Mouse (Mus musculus) forebrain, embryonic 14.5 days (tissue): Measurements from ENCODE around the gene Fcrla. TPM values are rescaled to one million over a fixed set of nuclear protein-coding genes. Genes with fewer than 3 reads are reported as not detected.
A peak's percentile ranks its signal among the peaks of the same experiment; 100 is the strongest.

ENCODE experiments used
- ATAC-seq: fragments of 200-750 bp; cut with Nextera tagmentation; 2 replicates; pipeline ENCODE4 v1.8.0; 2017; ENCODE audit warnings: mild to moderate bottlenecking, moderate library complexity
- DNase-seq: peaks from one replicate; pipeline ENCODE4 v3.0.0-alpha.2; 2015; ENCODE audit warnings: low spot score
- H3K27ac ChIP-seq: fragments of 300-500 bp; sonication (generic); 2 replicates; pipeline ENCODE4 v1.5.1; 2014; ENCODE audit warnings: low read depth, mild to moderate bottlenecking, control low read depth, low read length, moderate library complexity
- H3K27me3 ChIP-seq: fragments of 300-500 bp; sonication (generic); replicated peaks from 2 replicates; pipeline ENCODE4 v1.6.1; 2014; ENCODE audit warnings: low read length, control low read depth, mixed read lengths; ENCODE audit not compliant: control insufficient read depth, insufficient read depth
- H3K36me3 ChIP-seq: fragments of 300-500 bp; sonication (generic); 2 replicates; pipeline ENCODE4 v1.6.1; 2014; ENCODE audit warnings: low read length, control low read depth; ENCODE audit not compliant: control insufficient read depth, insufficient read depth
- H3K4me1 ChIP-seq: fragments of 300-500 bp; sonication (generic); 2 replicates; pipeline ENCODE4 v1.6.1; 2014; ENCODE audit warnings: antibody characterized with exemption, low read length, control low read depth; ENCODE audit not compliant: control insufficient read depth, insufficient read depth
- H3K4me2 ChIP-seq: fragments of 300-500 bp; sonication (generic); 2 replicates; pipeline ENCODE4 v1.6.1; 2014; ENCODE audit warnings: mild to moderate bottlenecking, control low read depth, low read length
- H3K4me3 ChIP-seq: fragments of 300-500 bp; sonication (generic); 2 replicates; pipeline ENCODE4 v1.5.1; 2014; ENCODE audit warnings: low read depth, low read length, control low read depth
- H3K9ac ChIP-seq: fragments of 300-500 bp; sonication (generic); 2 replicates; pipeline ENCODE4 v1.6.1; 2014; ENCODE audit warnings: mild to moderate bottlenecking, low read length, control low read depth, moderate library complexity
- H3K9me3 ChIP-seq: fragments of 300-500 bp; sonication (generic); replicated peaks from 2 replicates; pipeline ENCODE4 v1.6.1; 2016; ENCODE audit warnings: low read length, control low read depth, mixed read lengths; ENCODE audit not compliant: control insufficient read depth
- WGBS: fragments of 180-500 bp; shearing (Covaris S2); extraction: QIAGEN DNeasy Blood & Tissue Kit; methylation state at CpG from one replicate; pipeline ENCODE4 v1.1.7; 2014; 5-methylcytosine and 5-hydroxymethylcytosine counted together
- polyA plus RNA-seq: library from polyadenylated mRNA; unstranded; fragments of >200 nt; fragmentation: Nextera tagmentation; extraction: Ambion mirVana; gene quantifications from 2 replicates; pipeline ENCODE4 v1.2.1, GENCODE M21; 2014

Fcrla gene
- polyA plus RNA-seq, 1 experiment from 2014 or later: not detected

DNA sequence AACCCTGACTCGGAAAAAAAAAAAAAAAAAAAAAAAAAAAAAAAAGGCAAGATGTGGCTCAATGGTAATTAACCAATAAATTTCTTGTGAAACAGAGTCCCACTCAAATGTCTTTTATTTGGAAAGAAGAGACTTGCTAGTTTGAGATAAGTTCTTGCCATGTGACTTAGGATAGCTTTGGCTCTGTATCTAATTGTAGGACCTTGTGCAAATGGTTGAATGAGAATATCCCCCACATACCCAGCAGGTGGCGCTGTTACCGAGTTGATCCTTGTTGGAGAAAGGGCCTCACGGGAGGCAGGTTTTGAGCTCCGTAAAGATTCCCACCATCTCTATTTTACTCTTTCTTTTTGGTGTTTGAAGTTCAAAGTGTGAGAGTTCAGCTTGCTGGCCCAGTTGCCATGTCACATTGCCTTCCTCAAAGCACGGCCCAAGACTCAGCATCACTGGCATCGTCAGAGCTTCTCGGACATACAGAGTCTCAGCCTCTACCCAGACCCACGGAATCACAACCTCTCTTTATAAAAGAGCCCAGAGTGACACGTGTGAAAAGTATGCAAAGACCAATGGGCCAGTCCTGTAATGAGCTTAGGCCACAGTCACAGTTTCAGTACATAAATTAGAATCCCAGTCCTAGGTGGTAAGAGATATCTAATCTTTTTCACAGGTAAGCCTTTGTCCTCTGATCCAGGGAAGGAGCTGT, 25.7 kb downstream of the Fcrla start:
- H3K9me3 ChIP-seq: no peaks in the 10 kb centered on the region
- H3K4me1 ChIP-seq: no peaks in the 10 kb centered on the region
- ATAC-seq (peak; percentile 70), DNase-seq (peak; percentile 87)
- peak overlapping the region; percentile 25; the same call in 1 of the 2 replicates for H3K4me2 ChIP-seq
- peaks cover 13% of the 10 kb centered on the region; the same call in 1 of the 2 replicates for H3K27me3 ChIP-seq
- 34% methylated on average over 10 of the region's 10 CpGs for WGBS
- H3K36me3 ChIP-seq: no peaks in the 10 kb centered on the region
- H3K27ac ChIP-seq: no peak overlapping the region
- no peak overlapping the region for H3K4me3 ChIP-seq
- no peak overlapping the region for H3K9ac ChIP-seq

DNA sequence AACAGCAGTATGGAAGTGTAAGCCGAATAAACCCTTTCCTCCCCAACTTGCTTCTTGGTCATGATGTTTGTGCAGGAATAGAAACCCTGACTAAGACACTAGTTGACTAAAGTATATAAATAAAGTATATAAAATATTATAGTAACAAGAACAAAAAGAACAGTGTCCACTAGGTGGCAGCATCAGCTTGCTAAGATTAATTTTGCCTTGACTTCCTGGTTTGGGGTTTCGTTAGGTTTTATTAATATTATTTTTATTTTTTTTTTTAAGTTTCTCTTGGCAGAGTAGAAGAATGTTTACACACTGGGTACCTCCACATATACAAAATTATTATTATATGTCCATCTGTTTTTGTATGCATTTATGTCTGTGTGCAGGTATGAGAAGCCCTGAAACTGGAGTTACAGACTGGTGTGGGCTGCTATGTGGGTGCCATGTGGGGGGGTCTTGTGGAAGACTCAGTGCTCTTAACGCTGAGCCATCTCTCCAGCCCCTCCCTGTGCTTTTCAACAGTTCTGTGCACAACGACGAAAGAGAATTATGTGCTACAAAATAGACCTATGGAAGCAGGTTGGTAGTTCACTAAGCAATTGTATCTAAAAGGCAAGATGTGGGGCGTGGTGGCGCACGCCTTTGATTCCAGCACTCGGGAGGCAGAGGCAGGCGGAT, 26.4 kb downstream of the Fcrla start:
- WGBS: 37% methylated on average over 10 of the region's 10 CpGs
- H3K27me3 ChIP-seq: 0 out of 2 replicates have a peak, but pooled peaks cover 8% of the 10 kb centered on the region
- no peaks in the 10 kb centered on the region for H3K4me1 ChIP-seq
- H3K9me3 ChIP-seq: no peaks in the 10 kb centered on the region
- no peak overlapping the region for H3K27ac ChIP-seq
- H3K36me3 ChIP-seq: no peaks in the 10 kb centered on the region
- H3K4me3 ChIP-seq: no peak overlapping the region
- no peak overlapping the region for H3K9ac ChIP-seq
- peak; percentile 34; the same call in 1 of the 2 replicates for ATAC-seq
- H3K4me2 ChIP-seq: no peak overlapping the region
- peak; percentile 82 for DNase-seq

DNA sequence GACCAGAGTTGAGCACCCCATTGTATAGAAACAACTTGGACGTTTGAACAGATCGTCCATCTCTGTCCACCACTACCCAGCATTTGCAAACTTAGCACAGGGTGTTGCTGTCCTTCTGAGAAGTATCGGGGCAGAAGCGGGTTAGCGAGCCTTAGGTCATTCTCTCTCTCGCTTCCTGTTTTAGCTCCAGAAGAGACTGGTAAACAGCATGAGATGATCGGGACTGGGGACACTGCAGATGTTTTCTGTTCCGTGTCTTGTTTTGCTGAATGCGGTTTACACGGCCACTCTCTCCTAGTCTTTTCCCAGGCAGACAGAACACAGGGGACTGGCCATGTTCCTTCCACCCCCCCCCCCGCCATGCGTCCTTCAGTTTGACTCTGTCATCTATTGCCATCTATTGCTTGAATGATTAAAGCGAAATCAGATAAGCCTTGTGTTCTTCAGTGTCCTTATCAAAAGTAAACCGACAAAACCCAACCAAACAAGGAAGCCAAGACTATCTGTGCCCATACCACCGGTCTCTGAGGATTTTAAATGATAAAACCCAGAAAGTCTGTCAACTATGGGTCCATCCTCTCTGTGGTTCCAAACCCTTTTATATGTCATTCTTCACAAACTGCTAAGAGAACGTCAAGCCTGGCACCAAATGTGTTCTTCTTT, 28.8 kb downstream of the Fcrla start:
- 84% methylated on average over 16 of the region's 16 CpGs for whole genome bisulfite sequencing
- ATAC-seq: no peak
- no peaks in the 10 kb centered on the region for H3K9me3 ChIP-seq
- no peaks in the 10 kb centered on the region for H3K36me3 ChIP-seq
- no peak overlapping the region for H3K4me2 ChIP-seq
- H3K27ac ChIP-seq: no peak overlapping the region
- no peak overlapping the region for H3K4me3 ChIP-seq
- H3K4me1 ChIP-seq: no peaks in the 10 kb centered on the region
- no peak overlapping the region for H3K9ac ChIP-seq
- 0 out of 2 replicates have a peak, but pooled peaks cover 3% of the 10 kb centered on the region for H3K27me3 ChIP-seq
- DNase-seq: no peak

DNA sequence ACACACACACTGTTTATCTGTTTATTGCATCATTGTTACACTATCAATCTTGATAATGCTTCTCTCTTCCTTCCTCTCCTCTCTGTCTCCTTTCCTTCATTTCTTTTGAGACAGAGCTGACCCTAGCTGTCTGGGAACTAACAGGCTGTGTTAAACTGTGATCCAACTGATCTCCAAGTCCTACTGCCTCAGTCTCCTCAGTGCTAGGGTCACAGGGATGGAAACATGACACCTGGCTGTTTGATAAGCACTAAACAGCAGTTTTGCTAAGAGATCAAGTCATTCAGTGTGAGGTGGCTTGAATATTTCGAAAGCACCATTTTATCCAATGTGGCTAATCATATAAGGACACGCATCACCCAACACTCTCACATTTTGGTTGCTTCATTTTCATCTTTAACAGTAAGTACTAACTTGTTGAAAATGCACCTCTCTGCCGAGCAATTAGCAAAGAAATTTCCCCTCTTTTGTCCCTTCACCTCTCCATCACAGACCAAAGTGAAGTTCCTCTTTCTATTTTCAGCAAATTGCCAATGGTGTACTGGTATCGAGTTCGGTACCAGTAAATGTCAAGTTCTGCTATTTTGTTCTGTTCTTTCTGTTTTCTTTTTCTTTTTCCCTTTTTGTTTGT, 30.6 kb downstream of the Fcrla start:
- no peak overlapping the region for H3K27ac ChIP-seq
- DNase-seq (no peak), ATAC-seq (no peak)
- WGBS: 87% methylated on average over 5 of the region's 5 CpGs
- H3K4me3 ChIP-seq: no peak overlapping the region
- no peaks in the 10 kb centered on the region for H3K4me1 ChIP-seq
- no peak overlapping the region for H3K4me2 ChIP-seq
- H3K9ac ChIP-seq: no peak overlapping the region
- 0 out of 2 replicates have a peak, but pooled peaks cover 3% of the 10 kb centered on the region for H3K27me3 ChIP-seq
- no peaks in the 10 kb centered on the region for H3K36me3 ChIP-seq
- no peaks in the 10 kb centered on the region for H3K9me3 ChIP-seq

DNA sequence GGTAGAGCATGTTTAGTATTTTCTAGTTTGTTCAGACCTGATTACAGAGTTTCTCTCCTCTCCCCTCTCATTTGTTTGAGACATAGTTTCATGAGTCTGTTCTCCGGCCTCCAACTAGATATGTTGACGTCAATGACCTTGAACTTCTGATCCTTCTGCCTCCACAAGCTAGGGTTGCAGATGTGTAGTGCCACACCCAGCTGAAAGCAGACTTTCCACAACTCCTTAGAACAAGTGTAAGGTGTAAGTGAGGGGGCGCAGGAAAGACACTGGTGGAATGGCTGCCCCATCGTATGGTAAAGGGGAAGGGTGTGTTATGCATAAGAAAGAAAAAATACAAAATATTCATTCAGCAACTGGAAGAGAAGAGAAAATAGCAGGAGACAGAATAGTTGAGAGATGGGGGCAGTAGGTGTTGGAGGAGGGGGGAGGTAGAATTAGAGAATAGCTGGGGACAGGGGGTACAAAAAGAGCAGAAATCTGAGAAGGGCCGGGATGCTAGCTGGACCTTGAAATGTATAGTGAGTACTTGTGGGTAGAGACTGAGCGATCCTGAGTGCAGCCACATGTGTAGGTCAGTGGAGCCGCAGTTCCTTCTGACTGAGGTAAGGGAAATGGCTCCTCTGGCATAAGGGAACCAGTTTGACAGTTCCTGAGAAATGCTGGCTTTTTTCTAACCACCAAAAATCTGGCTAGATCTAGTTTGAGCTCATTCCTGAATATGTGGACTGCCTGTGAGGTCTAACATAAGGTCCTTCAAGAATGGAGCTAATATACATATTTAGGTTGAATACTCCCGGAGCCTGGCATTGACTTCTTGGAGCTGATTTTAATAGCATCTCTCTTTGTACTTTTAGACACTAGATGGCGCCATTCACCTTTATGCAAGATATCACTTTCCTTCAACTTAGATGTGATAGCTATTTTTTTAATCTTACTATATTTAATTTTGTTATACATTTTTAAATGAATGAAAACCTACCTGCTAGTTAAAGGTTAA, 32.5 kb downstream of the Fcrla start:
- Histone ChIP-seq H3K27ac (no peak overlapping the region), H3K4me3 (no peak overlapping the region), H3K4me1 (no peaks in the 10 kb centered on the region), H3K9me3 (no peaks in the 10 kb centered on the region), H3K9ac (no peak overlapping the region), H3K27me3 (0 out of 2 replicates have a peak, but pooled peaks cover 3% of the 10 kb centered on the region), H3K4me2 (no peak overlapping the region), H3K36me3 (no peaks in the 10 kb centered on the region)
- 65% methylated on average over 9 of the region's 9 CpGs for WGBS
- ATAC-seq (no peak), DNase-seq (peak; percentile 80)

DNA sequence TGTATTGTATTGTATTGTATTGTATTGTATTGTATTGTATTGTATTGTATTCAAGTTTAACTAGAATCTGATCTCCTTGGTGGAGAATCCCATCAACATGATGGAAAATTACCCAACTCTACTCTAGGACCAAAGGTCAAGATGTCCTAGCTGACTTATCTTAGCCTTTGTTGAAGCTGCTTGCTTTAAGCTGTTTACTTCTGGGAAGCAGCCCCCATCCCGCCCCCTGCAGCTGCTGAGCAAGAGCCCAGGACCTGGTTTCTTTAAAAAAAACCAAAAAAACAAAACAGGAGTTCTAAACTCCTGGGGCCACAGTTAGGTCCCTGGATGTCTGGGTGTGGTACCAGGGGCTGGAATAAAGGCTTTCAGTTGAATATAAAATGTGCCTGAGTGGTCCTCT, 35.1 kb downstream of the Fcrla start:
- Histone ChIP-seq H3K9me3 (no peaks in the 10 kb centered on the region), H3K4me2 (no peak overlapping the region), H3K27me3 (0 out of 2 replicates have a peak, but pooled peaks cover 3% of the 10 kb centered on the region), H3K4me3 (no peak overlapping the region), H3K27ac (no peak overlapping the region), H3K9ac (no peak overlapping the region), H3K4me1 (no peaks in the 10 kb centered on the region), H3K36me3 (no peaks in the 10 kb centered on the region)
- DNase-seq (no peak), ATAC-seq (no peak)
- WGBS: 57% methylated on average over 1 of the region's 1 CpGs

DNA sequence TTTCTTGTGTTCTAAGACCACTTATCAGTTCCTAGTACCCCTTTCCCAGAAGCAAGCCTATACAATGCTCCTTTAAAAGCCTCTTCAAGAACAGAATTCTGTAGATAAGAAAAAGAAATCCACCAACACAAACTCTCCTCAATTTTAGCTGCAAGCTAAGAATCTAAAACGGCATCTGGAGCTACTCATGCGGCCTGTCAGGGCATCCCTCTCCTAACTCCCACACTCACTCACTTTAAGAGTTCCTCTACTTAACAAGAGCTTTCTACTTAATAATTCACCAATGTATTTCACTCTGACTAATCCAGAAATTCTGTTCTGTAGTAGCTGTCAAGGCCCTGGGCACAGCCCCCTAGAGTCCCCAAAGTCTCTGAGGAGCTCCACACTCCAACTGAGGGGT, 35.7 kb downstream of the Fcrla start:
- H3K4me1 ChIP-seq: no peaks in the 10 kb centered on the region
- no peak overlapping the region for H3K9ac ChIP-seq
- H3K9me3 ChIP-seq: no peaks in the 10 kb centered on the region
- DNase-seq: no peak
- no peak overlapping the region for H3K4me2 ChIP-seq
- no peak overlapping the region for H3K4me3 ChIP-seq
- H3K27ac ChIP-seq: no peak overlapping the region
- 80% methylated on average over 2 of the region's 2 CpGs for WGBS
- H3K27me3 ChIP-seq: 0 out of 2 replicates have a peak, but pooled peaks cover 3% of the 10 kb centered on the region
- no peaks in the 10 kb centered on the region for H3K36me3 ChIP-seq
- no peak for ATAC-seq

DNA sequence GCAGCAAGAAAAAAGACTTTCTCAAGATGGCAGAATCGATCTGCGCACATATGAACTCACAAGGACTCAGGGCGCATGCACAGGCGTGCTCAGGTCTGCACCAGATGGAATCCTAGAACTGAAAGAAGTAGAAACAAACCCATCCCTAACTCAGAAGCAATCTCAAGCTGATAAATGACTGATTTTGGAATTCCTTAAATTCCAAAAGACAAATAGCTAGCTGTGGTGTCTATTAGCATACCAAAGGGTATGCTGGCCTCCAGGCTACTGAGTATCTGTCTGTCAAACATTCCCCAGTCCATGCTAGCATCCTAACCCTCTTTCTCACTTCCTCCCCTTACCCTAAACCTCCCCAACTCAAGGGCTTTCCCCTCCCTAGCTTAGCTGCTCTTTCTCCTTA, 38.1 kb downstream of the Fcrla start:
- Histone ChIP-seq H3K4me3 (no peak overlapping the region), H3K27ac (no peak overlapping the region), H3K4me2 (no peak overlapping the region), H3K27me3 (0 out of 2 replicates have a peak, but pooled peaks cover 3% of the 10 kb centered on the region), H3K4me1 (peaks cover 5% of the 10 kb centered on the region; the same call in 1 of the 2 replicates), H3K9ac (no peak overlapping the region), H3K9me3 (no peaks in the 10 kb centered on the region), H3K36me3 (no peaks in the 10 kb centered on the region)
- ATAC-seq (no peak), DNase-seq (no peak)
- 84% methylated on average over 4 of the region's 4 CpGs for WGBS
